Mouse (Mus musculus): ENCODE data around the gene Ndufv3. TPM values are rescaled to one million over a fixed set of nuclear protein-coding genes. Genes with fewer than 3 reads are reported as not detected.

Gene Ndufv3
- polyA plus RNA-seq, 1 experiment from 2014 or later, result 513 TPM

- Histone ChIP-seq H3K9me3 (ENCODE audit: control insufficient read depth, low read length) (no peaks in the 10 kb centered on the region), H3K27ac (ENCODE audit: low read depth, low read length) (peak overlapping the region; percentile 72), H3K4me3 (ENCODE audit: low read depth, low read length) (no peak overlapping the region), H3K9ac (replicated peaks; ENCODE audit: low read depth, low read length) (no peak overlapping the region), H3K4me2 (ENCODE audit: low read depth, low read length) (no peak overlapping the region), H3K36me3 (ENCODE audit: control insufficient read depth, insufficient read depth, low read length) (no peaks in the 10 kb centered on the region), H3K27me3 (ENCODE audit: control insufficient read depth, insufficient read depth, low read length) (no peaks in the 10 kb centered on the region), H3K4me1 (ENCODE audit: control insufficient read depth, insufficient read depth, low read length) (peaks cover 8% of the 10 kb centered on the region; the same call in 1 of the 2 replicates)
- ATAC-seq (ENCODE audit: low read depth), result peak; percentile 57
- 47% methylated on average over 11 of the region's 11 CpGs for WGBS
These were observed 37.4 kb downstream of the Ndufv3 start for GRCm38 (mm10) chr17:31557124-31557880.

- Histone ChIP-seq H3K4me3 (ENCODE audit: low read depth, low read length) (no peak overlapping the region), H3K9ac (replicated peaks; ENCODE audit: low read depth, low read length) (no peak overlapping the region), H3K27ac (ENCODE audit: low read depth, low read length) (peak overlapping the region; percentile 72), H3K4me1 (ENCODE audit: control insufficient read depth, insufficient read depth, low read length) (peaks cover 8% of the 10 kb centered on the region; the same call in 1 of the 2 replicates), H3K4me2 (ENCODE audit: low read depth, low read length) (no peak overlapping the region), H3K27me3 (ENCODE audit: control insufficient read depth, insufficient read depth, low read length) (no peaks in the 10 kb centered on the region), H3K9me3 (ENCODE audit: control insufficient read depth, low read length) (no peaks in the 10 kb centered on the region), H3K36me3 (ENCODE audit: control insufficient read depth, insufficient read depth, low read length) (no peaks in the 10 kb centered on the region)
- ATAC-seq (ENCODE audit: low read depth), result 0 out of 2 replicates have a peak, but pooled peaks have one; percentile 14
- 84% methylated on average over 10 of the region's 10 CpGs for WGBS
These were observed 38.1 kb downstream of the Ndufv3 start for GRCm38 (mm10) chr17:31557947-31558542.

GRCm38 (mm10) chr17:31559021-31559789, 39.3 kb downstream of the Ndufv3 start:
- Histone ChIP-seq H3K27ac (ENCODE audit: low read depth, low read length) (no peak overlapping the region), H3K9ac (replicated peaks; ENCODE audit: low read depth, low read length) (no peak overlapping the region), H3K4me2 (ENCODE audit: low read depth, low read length) (no peak overlapping the region), H3K4me3 (ENCODE audit: low read depth, low read length) (no peak overlapping the region), H3K9me3 (ENCODE audit: control insufficient read depth, low read length) (no peaks in the 10 kb centered on the region), H3K4me1 (ENCODE audit: control insufficient read depth, insufficient read depth, low read length) (peaks cover 15% of the 10 kb centered on the region), H3K36me3 (ENCODE audit: control insufficient read depth, insufficient read depth, low read length) (no peaks in the 10 kb centered on the region), H3K27me3 (ENCODE audit: control insufficient read depth, insufficient read depth, low read length) (no peaks in the 10 kb centered on the region)
- 86% methylated on average over 11 of the region's 11 CpGs for WGBS
- no peak for ATAC-seq (ENCODE audit: low read depth)

- Histone ChIP-seq H3K9me3 (ENCODE audit: control insufficient read depth, low read length) (no peaks in the 10 kb centered on the region), H3K4me1 (ENCODE audit: control insufficient read depth, insufficient read depth, low read length) (peaks cover 33% of the 10 kb centered on the region), H3K36me3 (ENCODE audit: control insufficient read depth, insufficient read depth, low read length) (no peaks in the 10 kb centered on the region), H3K4me3 (ENCODE audit: low read depth, low read length) (peak overlapping the region; percentile 33), H3K9ac (replicated peaks; ENCODE audit: low read depth, low read length) (peak overlapping the region; percentile 34), H3K4me2 (ENCODE audit: low read depth, low read length) (peak overlapping the region; percentile 60), H3K27ac (ENCODE audit: low read depth, low read length) (peak overlapping the region; percentile 90), H3K27me3 (ENCODE audit: control insufficient read depth, insufficient read depth, low read length) (no peaks in the 10 kb centered on the region)
- ATAC-seq (ENCODE audit: low read depth), result peak; percentile 1; the same call in 1 of the 2 replicates
- WGBS, result 11% methylated on average over 12 of the region's 12 CpGs
These were observed 43.7 kb downstream of the Ndufv3 start for GRCm38 (mm10) chr17:31563632-31564014.

GRCm38 (mm10) chr17:31564015-31564857, 44.3 kb downstream of the Ndufv3 start, which contains the start of gene Pknox1:
Pknox1 (plus strand) TSS chr17:31564734.
- peak; percentile 93 for ATAC-seq (ENCODE audit: low read depth)
- peak within 1 kb of the TSS; percentile 98 for H3K27ac ChIP-seq (ENCODE audit: low read depth, low read length)
- no peaks in the 10 kb centered on the region for H3K9me3 ChIP-seq (ENCODE audit: control insufficient read depth, low read length)
- peak within 1 kb of the TSS; percentile 88 for H3K4me3 ChIP-seq (ENCODE audit: low read depth, low read length)
- peak within 1 kb of the TSS; percentile 88 for H3K9ac ChIP-seq (replicated peaks; ENCODE audit: low read depth, low read length)
- H3K4me1 ChIP-seq (ENCODE audit: control insufficient read depth, insufficient read depth, low read length), result peaks cover 39% of the 10 kb centered on the region
- H3K36me3 ChIP-seq (ENCODE audit: control insufficient read depth, insufficient read depth, low read length), result no peaks in the 10 kb centered on the region
- 1% methylated on average over 56 of the region's 72 CpGs for WGBS
- H3K4me2 ChIP-seq (ENCODE audit: low read depth, low read length), result peak within 1 kb of the TSS; percentile 87
- H3K27me3 ChIP-seq (ENCODE audit: control insufficient read depth, insufficient read depth, low read length), result no peaks in the 10 kb centered on the region

GRCm38 (mm10) chr17:31564858-31565140, 44.9 kb downstream of the Ndufv3 start:
- no peaks in the 10 kb centered on the region for H3K36me3 ChIP-seq (ENCODE audit: control insufficient read depth, insufficient read depth, low read length)
- no peak for ATAC-seq (ENCODE audit: low read depth)
- H3K27ac ChIP-seq (ENCODE audit: low read depth, low read length), result peak overlapping the region; percentile 98
- peak overlapping the region; percentile 88 for H3K4me3 ChIP-seq (ENCODE audit: low read depth, low read length)
- H3K9me3 ChIP-seq (ENCODE audit: control insufficient read depth, low read length), result no peaks in the 10 kb centered on the region
- H3K4me1 ChIP-seq (ENCODE audit: control insufficient read depth, insufficient read depth, low read length), result peaks cover 39% of the 10 kb centered on the region
- H3K9ac ChIP-seq (replicated peaks; ENCODE audit: low read depth, low read length), result peak overlapping the region; percentile 88
- 0% methylated on average over 4 of the region's 44 CpGs for WGBS
- peak overlapping the region; percentile 87 for H3K4me2 ChIP-seq (ENCODE audit: low read depth, low read length)
- no peaks in the 10 kb centered on the region for H3K27me3 ChIP-seq (ENCODE audit: control insufficient read depth, insufficient read depth, low read length)

GRCm38 (mm10) chr17:31565141-31566056, 45.5 kb downstream of the Ndufv3 start:
- WGBS, result under 1% methylated on average over 59 of the region's 88 CpGs
- no peaks in the 10 kb centered on the region for H3K9me3 ChIP-seq (ENCODE audit: control insufficient read depth, low read length)
- peak overlapping the region; percentile 88 for H3K4me3 ChIP-seq (ENCODE audit: low read depth, low read length)
- H3K9ac ChIP-seq (replicated peaks; ENCODE audit: low read depth, low read length), result peak overlapping the region; percentile 88
- H3K27ac ChIP-seq (ENCODE audit: low read depth, low read length), result peak overlapping the region; percentile 98
- no peaks in the 10 kb centered on the region for H3K36me3 ChIP-seq (ENCODE audit: control insufficient read depth, insufficient read depth, low read length)
- peak; percentile 62 for ATAC-seq (ENCODE audit: low read depth)
- H3K4me2 ChIP-seq (ENCODE audit: low read depth, low read length), result peak overlapping the region; percentile 87
- H3K4me1 ChIP-seq (ENCODE audit: control insufficient read depth, insufficient read depth, low read length), result peaks cover 39% of the 10 kb centered on the region
- H3K27me3 ChIP-seq (ENCODE audit: control insufficient read depth, insufficient read depth, low read length), result no peaks in the 10 kb centered on the region

- Histone ChIP-seq H3K4me1 (ENCODE audit: control insufficient read depth, insufficient read depth, low read length) (peaks cover 39% of the 10 kb centered on the region), H3K9ac (replicated peaks; ENCODE audit: low read depth, low read length) (peak overlapping the region; percentile 88), H3K27me3 (ENCODE audit: control insufficient read depth, insufficient read depth, low read length) (no peaks in the 10 kb centered on the region), H3K36me3 (ENCODE audit: control insufficient read depth, insufficient read depth, low read length) (no peaks in the 10 kb centered on the region), H3K4me3 (ENCODE audit: low read depth, low read length) (peak overlapping the region; percentile 88), H3K9me3 (ENCODE audit: control insufficient read depth, low read length) (no peaks in the 10 kb centered on the region), H3K27ac (ENCODE audit: low read depth, low read length) (no peak overlapping the region), H3K4me2 (ENCODE audit: low read depth, low read length) (peak overlapping the region; percentile 87)
- 64% methylated on average over 6 of the region's 6 CpGs for WGBS
- no peak for ATAC-seq (ENCODE audit: low read depth)
These were observed 46.4 kb downstream of the Ndufv3 start for GRCm38 (mm10) chr17:31566276-31566675.

Data from neural tube, embryonic 14.5 days (tissue).